Mouse (Mus musculus): ENCODE data around the gene Ptgfr.

- TF ChIP-seq POLR2A (IDR thresholded peaks at IDR 0.05; ENCODE audit: insufficient read length, low read depth) = no peak
- TF ChIP-seq TCF12 (IDR thresholded peaks at IDR 0.05; ENCODE audit: insufficient read depth, poor library complexity, severe bottlenecking) = no peak
- no peak for TF ChIP-seq MYOG (IDR thresholded peaks at IDR 0.05; ENCODE audit: control insufficient read depth in 1 of 3, insufficient read depth in 1 of 3, insufficient read length in 2 of 3, low read depth in 2 of 3)
- no peak for TF ChIP-seq TCF3 (IDR thresholded peaks at IDR 0.05; ENCODE audit: insufficient read length, low read depth)
- no peak for TF ChIP-seq USF1 (IDR thresholded peaks at IDR 0.05; ENCODE audit: low read depth)
- TF ChIP-seq MAX (IDR thresholded peaks at IDR 0.05; ENCODE audit: low read depth) = no peak
- no peak for TF ChIP-seq POLR2AphosphoS2 (IDR thresholded peaks at IDR 0.05; ENCODE audit: insufficient read length, low read depth)
- no peak for TF ChIP-seq CEBPB (IDR thresholded peaks at IDR 0.05; ENCODE audit: insufficient read depth, poor library complexity, severe bottlenecking)
- TF ChIP-seq E2F4 (IDR thresholded peaks at IDR 0.05; ENCODE audit: insufficient read depth) = no peak
- no peak for TF ChIP-seq REST (IDR thresholded peaks at IDR 0.05; ENCODE audit: insufficient read depth, insufficient read length)
- no peak for TF ChIP-seq SRF (IDR thresholded peaks at IDR 0.05; ENCODE audit: control insufficient read depth, insufficient read length, low read depth)
These were observed 979 bp downstream of the Ptgfr start for GRCm38 (mm10) chr3:151836451-151836850.
